Comparison of ENCODE assay signal across 20 mouse cellular contexts in the genomic region with DNA sequence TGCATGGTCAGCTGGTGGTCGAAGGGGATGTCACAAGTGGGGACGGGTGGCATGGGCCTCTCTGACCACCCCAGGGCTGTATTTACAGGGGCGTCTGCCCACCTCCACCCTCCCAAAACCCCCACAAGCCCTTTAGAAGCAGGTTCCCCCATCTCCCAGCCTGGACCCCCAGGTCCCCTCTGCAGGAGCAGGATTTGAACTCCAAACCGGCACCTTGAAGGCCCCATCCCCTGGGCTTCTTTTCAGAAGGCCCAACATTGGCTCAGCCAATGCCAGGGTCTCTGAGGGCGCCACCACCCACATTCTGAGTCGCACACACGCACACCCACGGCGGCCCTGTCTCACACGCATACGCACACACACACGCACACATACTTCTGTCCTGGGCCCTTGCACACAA. TPM values are rescaled to one million over a fixed set of nuclear protein-coding genes. Genes with fewer than 3 reads are reported as not detected.
DNase-seq lines count a peak whose midpoint lies in the region; ATAC-seq lines count a peak whose summit lies in the region.
"Had no signal": no experiment of that assay in that cellular context is flagged by ENCODE, and none has a peak within 500 bp of the region (broad histone marks: within the 10 kb centered on the region; RNA-seq: fewer than 3 reads in every experiment).

No protein-coding gene starts in this region.

- peak; percentile 9 for DNase-seq in adrenal gland, postnatal 14 days
- DNase-seq in adrenal gland, adult 8-10 months, result no peak
- DNase-seq in hindbrain, embryonic 10.5 days (ENCODE audit: low spot score), result no peak
- DNase-seq in midbrain, embryonic 11.5 days (ENCODE audit: low spot score, missing footprints), result peak; percentile 6
- no peak for DNase-seq in left cerebral cortex, adult 9 months (ENCODE audit: low spot score in 2 of 2)
- DNase-seq: adrenal gland, postnatal 36 days; cerebellum, adult 9-10 months; embryo, embryonic 11 days; gastrocnemius, postnatal 36 days; heart, postnatal 14 days had no signal

- H3K4me3 ChIP-seq in hindbrain, embryonic 10.5 days, result peak overlapping the region; percentile 20; the same call in 1 of the 2 replicates
- H3K4me3 ChIP-seq in hindbrain, embryonic 16.5 days (ENCODE audit: low read length), result no peak overlapping the region
- no peak overlapping the region for H3K4me3 ChIP-seq in midbrain, embryonic 11.5 days (ENCODE audit: low read depth, low read length)
- no peak overlapping the region for H3K4me3 ChIP-seq in midbrain, embryonic 16.5 days (ENCODE audit: low read depth, low read length)
- H3K4me3 ChIP-seq: forebrain, embryonic 15.5 days had no signal

- ATAC-seq in hindbrain, embryonic 16.5 days, result no peak
- ATAC-seq in midbrain, embryonic 11.5 days (ENCODE audit: low FRiP score), result no peak
- no peak; the same call in 1 of the 2 replicates for ATAC-seq in midbrain, embryonic 16.5 days
- ATAC-seq: forebrain, embryonic 15.5 days had no signal

- H3K36me3 ChIP-seq in hindbrain, embryonic 10.5 days, result peaks cover 29% of the 10 kb centered on the region
- peaks cover 47% of the 10 kb centered on the region for H3K36me3 ChIP-seq in hindbrain, embryonic 16.5 days (ENCODE audit: control insufficient read depth, insufficient read depth, low read length)
- no peaks in the 10 kb centered on the region for H3K36me3 ChIP-seq in midbrain, embryonic 11.5 days (ENCODE audit: control insufficient read depth, insufficient read depth, low read length)
- H3K36me3 ChIP-seq in midbrain, embryonic 16.5 days (ENCODE audit: control insufficient read depth, insufficient read depth, low read length), result peaks cover 48% of the 10 kb centered on the region
- H3K36me3 ChIP-seq: embryonic facial prominence, embryonic 12.5 days; heart, embryonic 15.5 days had no signal

- no peak overlapping the region for H3K4me2 ChIP-seq in hindbrain, embryonic 16.5 days (ENCODE audit: low read length)
- H3K4me2 ChIP-seq in midbrain, embryonic 11.5 days, result no peak overlapping the region
- H3K4me2 ChIP-seq in midbrain, embryonic 16.5 days (ENCODE audit: low read length), result no peak overlapping the region
- H3K4me2 ChIP-seq: forebrain, embryonic 15.5 days; hindbrain, embryonic 14.5 days had no signal

- peaks cover 26% of the 10 kb centered on the region for H3K4me1 ChIP-seq in hindbrain, embryonic 10.5 days (replicated peaks)
- H3K4me1 ChIP-seq in hindbrain, embryonic 16.5 days (ENCODE audit: control insufficient read depth, insufficient read depth, low read depth, low read length), result peaks cover 3% of the 10 kb centered on the region; the same call in 1 of the 2 replicates
- no peaks in the 10 kb centered on the region; the same call in 1 of the 2 replicates for H3K4me1 ChIP-seq in midbrain, embryonic 11.5 days (ENCODE audit: control insufficient read depth, insufficient read depth, low read length)
- 0 out of 2 replicates have a peak, but pooled peaks cover 4% of the 10 kb centered on the region for H3K4me1 ChIP-seq in midbrain, embryonic 16.5 days (ENCODE audit: control insufficient read depth, insufficient read depth, low read length)

- WGBS in hindbrain, embryonic 10.5 days, result 88% methylated on average over 12 of the region's 12 CpGs
- WGBS in hindbrain, embryonic 16.5 days, result 88% methylated on average over 12 of the region's 12 CpGs
- 82% methylated on average over 12 of the region's 12 CpGs for WGBS in midbrain, embryonic 11.5 days
- 95% methylated on average over 12 of the region's 12 CpGs for whole genome bisulfite sequencing in midbrain, embryonic 16.5 days

- peaks cover 80% of the 10 kb centered on the region for H3K27me3 ChIP-seq in hindbrain, embryonic 10.5 days (ENCODE audit: insufficient read depth, poor library complexity, severe bottlenecking)
- H3K27me3 ChIP-seq in hindbrain, embryonic 16.5 days (replicated peaks; ENCODE audit: control insufficient read depth, insufficient read depth, low read length), result peaks cover 49% of the 10 kb centered on the region
- peaks cover 52% of the 10 kb centered on the region for H3K27me3 ChIP-seq in midbrain, embryonic 11.5 days (ENCODE audit: control insufficient read depth, insufficient read depth, low read length)
- peaks cover 48% of the 10 kb centered on the region for H3K27me3 ChIP-seq in midbrain, embryonic 16.5 days (ENCODE audit: control insufficient read depth, insufficient read depth, low read depth, low read length)

- H3K27ac ChIP-seq in hindbrain, embryonic 10.5 days, result no peak overlapping the region
- no peak overlapping the region for H3K27ac ChIP-seq in hindbrain, embryonic 16.5 days (ENCODE audit: low read depth, low read length)
- H3K27ac ChIP-seq in midbrain, embryonic 11.5 days (ENCODE audit: low read depth, low read length), result no peak overlapping the region
- H3K27ac ChIP-seq in midbrain, embryonic 16.5 days (ENCODE audit: low read length), result no peak overlapping the region
- H3K27ac ChIP-seq: embryonic facial prominence, embryonic 12.5 days; forebrain, embryonic 15.5 days; heart, embryonic 15.5 days; hindbrain, embryonic 14.5 days had no signal

- peaks cover 19% of the 10 kb centered on the region for H3K9me3 ChIP-seq in hindbrain, embryonic 10.5 days
- peaks cover 14% of the 10 kb centered on the region for H3K9me3 ChIP-seq in hindbrain, embryonic 16.5 days (ENCODE audit: control insufficient read depth, low read length)
- H3K9me3 ChIP-seq in midbrain, embryonic 11.5 days (ENCODE audit: control insufficient read depth, low read length), result peaks cover 9% of the 10 kb centered on the region
- peaks cover 10% of the 10 kb centered on the region; the same call in 1 of the 2 replicates for H3K9me3 ChIP-seq in midbrain, embryonic 16.5 days (replicated peaks; ENCODE audit: control insufficient read depth, low read length, poor library complexity, severe bottlenecking)

- H3K9ac ChIP-seq in hindbrain, embryonic 16.5 days (ENCODE audit: low read depth, low read length), result no peak overlapping the region
- H3K9ac ChIP-seq in midbrain, embryonic 11.5 days (ENCODE audit: low read length), result no peak overlapping the region
- H3K9ac ChIP-seq in midbrain, embryonic 16.5 days (ENCODE audit: low read depth, low read length), result no peak overlapping the region
- H3K9ac ChIP-seq: forebrain, embryonic 15.5 days; heart, embryonic 15.5 days; hindbrain, embryonic 14.5 days had no signal

RNA-seq across cellular contexts. Expression of gene Lrg1, which starts 1.4 kb away (rescaled TPM):
- total RNA-seq in adrenal gland, postnatal 14 days (2021), result 58.3 and 63.2 TPM in 2 replicates
- total RNA-seq in adrenal gland, adult 8-10 months (2022), result 10 to 100 TPM; 14.5 to 34.6 (median 16.4) TPM
- not detected in 2 replicates for polyA plus RNA-seq in hindbrain, embryonic 10.5 days (2016; fragmentation: Nextera tagmentation; extraction: Ambion mirVana)
- polyA plus RNA-seq in hindbrain, embryonic 16.5 days (2015; fragmentation: Nextera tagmentation; extraction: Ambion mirVana), result 0.68 and 0.91 TPM in 2 replicates
- 0.15 TPM in 1 of 2 replicates, not detected in the other for polyA plus RNA-seq in midbrain, embryonic 11.5 days (2014; fragmentation: Nextera tagmentation; extraction: Ambion mirVana)
- 0.25 and 0.30 TPM in 2 replicates for polyA plus RNA-seq in midbrain, embryonic 16.5 days (2015; fragmentation: Nextera tagmentation; extraction: Ambion mirVana)
- total RNA-seq: ES-E14 had no signal
- polyA plus RNA-seq: heart, embryonic 10.5 days had no signal

RNA-seq across cellular contexts. Expression of gene Plin5, which starts 5.8 kb away (rescaled TPM):
- 91.4 and 109 TPM in 2 replicates for total RNA-seq in adrenal gland, postnatal 14 days (2021)
- 10 to 100 TPM; 20.4 to 32.6 (median 26.9) TPM for total RNA-seq in adrenal gland, adult 8-10 months (2022)
- polyA plus RNA-seq in hindbrain, embryonic 10.5 days (2016; fragmentation: Nextera tagmentation; extraction: Ambion mirVana), result 0.39 and 0.42 TPM in 2 replicates
- polyA plus RNA-seq in hindbrain, embryonic 16.5 days (2015; fragmentation: Nextera tagmentation; extraction: Ambion mirVana), result 2.4 and 3.4 TPM in 2 replicates
- 0.07 TPM in 1 of 2 replicates, not detected in the other for polyA plus RNA-seq in midbrain, embryonic 11.5 days (2014; fragmentation: Nextera tagmentation; extraction: Ambion mirVana)
- polyA plus RNA-seq in midbrain, embryonic 16.5 days (2015; fragmentation: Nextera tagmentation; extraction: Ambion mirVana), result 1.2 and 2.8 TPM in 2 replicates
- total RNA-seq: common myeloid progenitor, adult 5-6 weeks; hematopoietic stem cell, adult 5-6 weeks had no signal

RNA-seq across cellular contexts. Expression of gene Plin4, which starts 13.6 kb away (rescaled TPM):
- 76.6 and 87.5 TPM in 2 replicates for total RNA-seq in adrenal gland, postnatal 14 days (2021)
- 100 to 1,000 TPM in 1 of 4 experiments, 10 to 100 TPM in 3; 45.4 to 191 (median 87.0) TPM for total RNA-seq in adrenal gland, adult 8-10 months (2022)
- 0.04 and 0.06 TPM in 2 replicates for polyA plus RNA-seq in hindbrain, embryonic 10.5 days (2016; fragmentation: Nextera tagmentation; extraction: Ambion mirVana)
- polyA plus RNA-seq in hindbrain, embryonic 16.5 days (2015; fragmentation: Nextera tagmentation; extraction: Ambion mirVana), result 0.07 and 0.10 TPM in 2 replicates
- 0.05 and 0.07 TPM in 2 replicates for polyA plus RNA-seq in midbrain, embryonic 11.5 days (2014; fragmentation: Nextera tagmentation; extraction: Ambion mirVana)
- 0.05 and 0.15 TPM in 2 replicates for polyA plus RNA-seq in midbrain, embryonic 16.5 days (2015; fragmentation: Nextera tagmentation; extraction: Ambion mirVana)
- total RNA-seq: common myeloid progenitor, adult 5-6 weeks; hematopoietic stem cell, adult 5-6 weeks had no signal

RNA-seq across cellular contexts. Expression of gene Sema6b, which starts 17.0 kb away (rescaled TPM):
- total RNA-seq in adrenal gland, postnatal 14 days (2021), result 11.9 and 15.2 TPM in 2 replicates
- 10 to 100 TPM in 2 of 4 experiments, 1 to 10 TPM in 2; 6.6 to 12.7 (median 10.9) TPM for total RNA-seq in adrenal gland, adult 8-10 months (2022)
- 2.3 and 3.8 TPM in 2 replicates for polyA plus RNA-seq in hindbrain, embryonic 10.5 days (2016; fragmentation: Nextera tagmentation; extraction: Ambion mirVana)
- 12.5 and 12.7 TPM in 2 replicates for polyA plus RNA-seq in hindbrain, embryonic 16.5 days (2015; fragmentation: Nextera tagmentation; extraction: Ambion mirVana)
- 1.9 TPM in 2 replicates for polyA plus RNA-seq in midbrain, embryonic 11.5 days (2014; fragmentation: Nextera tagmentation; extraction: Ambion mirVana)
- 13.2 and 14.4 TPM in 2 replicates for polyA plus RNA-seq in midbrain, embryonic 16.5 days (2015; fragmentation: Nextera tagmentation; extraction: Ambion mirVana)

RNA-seq across cellular contexts. Expression of gene Tnfaip8l1, which starts 39.1 kb away (rescaled TPM):
- 8.2 and 8.6 TPM in 2 replicates for total RNA-seq in adrenal gland, postnatal 14 days (2021)
- total RNA-seq in adrenal gland, adult 8-10 months (2022), result 1 to 10 TPM; 2.2 to 4.2 (median 3.8) TPM
- polyA plus RNA-seq in hindbrain, embryonic 10.5 days (2016; fragmentation: Nextera tagmentation; extraction: Ambion mirVana), result 10.4 and 11.8 TPM in 2 replicates
- 9.1 and 9.9 TPM in 2 replicates for polyA plus RNA-seq in hindbrain, embryonic 16.5 days (2015; fragmentation: Nextera tagmentation; extraction: Ambion mirVana)
- 5.8 and 7.7 TPM in 2 replicates for polyA plus RNA-seq in midbrain, embryonic 11.5 days (2014; fragmentation: Nextera tagmentation; extraction: Ambion mirVana)
- polyA plus RNA-seq in midbrain, embryonic 16.5 days (2015; fragmentation: Nextera tagmentation; extraction: Ambion mirVana), result 10.5 and 10.8 TPM in 2 replicates

Comparison
In these comparisons a context has a peak if more than half of its experiments do, and no peak if none do; other contexts are left out.
1. DNase-seq: peak in adrenal gland, postnatal 14 days (single experiment) and midbrain, embryonic 11.5 days (single experiment); none in adrenal gland, adult 8-10 months (single experiment), hindbrain, embryonic 10.5 days (single experiment) and left cerebral cortex, adult 9 months (0 of 2).